Mouse (Mus musculus): ENCODE results near the gene Gm11042. TPM values are rescaled to one million over a fixed set of nuclear protein-coding genes. Genes with fewer than 3 reads are reported as not detected.

Gene Gm11042
- not detected for total RNA-seq (2021)
- long read RNA-seq, experiment 1, result 0 reads
- long read RNA-seq, experiment 2, result 0 reads

DNA sequence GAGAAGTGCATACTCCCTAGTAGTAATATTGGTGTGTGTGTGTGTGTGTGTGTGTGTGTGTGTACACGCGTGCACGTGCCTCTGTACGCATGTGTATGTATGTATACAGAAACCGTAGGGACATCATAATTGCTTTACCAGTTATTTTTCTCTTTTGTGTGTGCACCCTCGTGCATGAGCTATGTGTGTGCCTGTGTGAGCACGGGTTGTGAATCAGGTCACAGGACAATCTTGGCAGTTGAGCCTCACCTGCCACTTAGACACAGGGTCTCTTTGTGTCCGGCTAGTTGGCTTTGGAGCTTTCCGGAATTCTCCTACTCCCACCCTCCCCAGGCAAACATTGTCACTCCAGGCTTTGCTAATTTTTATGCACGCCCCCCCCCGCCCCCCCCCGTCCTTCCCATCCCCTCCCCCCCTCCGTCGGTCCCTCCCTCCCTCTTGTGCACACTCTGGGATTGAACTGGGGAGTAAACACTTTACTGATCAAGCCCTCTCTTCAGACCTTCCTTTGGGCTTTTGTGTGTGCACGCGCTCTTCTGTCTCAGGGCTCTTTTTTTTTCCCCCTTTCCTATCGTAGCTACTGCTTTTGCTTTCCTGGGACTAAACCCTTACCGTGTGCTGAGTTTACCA is at the start of gene Gm11042:
Gene Gm11042 (minus strand): TSS at position 51 of the 630 bp plus-strand sequence.
- no peak for DNase-seq (ENCODE audit: low spot score in 2 of 2)

DNA sequence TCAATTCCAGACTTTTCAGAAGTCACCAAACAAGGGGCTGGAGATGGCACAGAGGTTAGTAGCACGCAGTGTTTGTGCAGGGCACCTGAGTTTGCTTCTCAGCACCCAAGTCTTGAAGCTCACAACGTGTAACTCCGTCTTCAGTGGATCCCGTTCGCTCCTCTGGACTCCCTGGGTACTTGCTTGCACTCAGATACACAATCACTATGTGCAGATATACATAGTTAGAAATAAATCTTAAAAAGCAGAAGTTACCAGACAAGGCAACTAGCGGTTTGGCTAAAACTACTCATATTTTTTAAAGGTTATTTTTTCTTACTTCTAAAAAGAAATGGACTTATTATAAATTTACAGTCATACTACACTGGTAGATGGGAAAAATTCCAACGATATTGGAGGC is 48.3 kb upstream of the Gm11042 start:
- DNase-seq (ENCODE audit: low spot score in 2 of 2), result no peak

DNA sequence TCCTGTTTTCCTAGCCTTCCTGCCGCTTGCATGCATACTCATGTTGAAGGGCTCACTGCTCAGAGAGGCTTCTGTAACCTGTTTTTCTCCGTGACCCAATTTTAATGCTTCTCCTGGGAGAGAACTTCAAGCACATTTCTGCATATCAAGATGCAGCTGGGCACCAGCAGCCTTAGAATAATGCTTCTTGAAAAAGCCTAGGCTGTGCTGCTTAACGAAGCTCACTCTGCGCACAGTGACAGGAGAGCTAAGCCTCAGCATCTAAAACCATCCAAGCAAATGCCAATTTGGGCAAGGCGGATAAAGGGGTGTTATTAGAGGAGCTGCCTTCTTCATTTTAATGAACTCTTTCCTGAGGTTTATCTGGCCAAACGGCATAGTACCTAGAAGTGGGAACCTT is 46.9 kb upstream of the Gm11042 start:
- no peak for DNase-seq (ENCODE audit: low spot score in 2 of 2)

DNA sequence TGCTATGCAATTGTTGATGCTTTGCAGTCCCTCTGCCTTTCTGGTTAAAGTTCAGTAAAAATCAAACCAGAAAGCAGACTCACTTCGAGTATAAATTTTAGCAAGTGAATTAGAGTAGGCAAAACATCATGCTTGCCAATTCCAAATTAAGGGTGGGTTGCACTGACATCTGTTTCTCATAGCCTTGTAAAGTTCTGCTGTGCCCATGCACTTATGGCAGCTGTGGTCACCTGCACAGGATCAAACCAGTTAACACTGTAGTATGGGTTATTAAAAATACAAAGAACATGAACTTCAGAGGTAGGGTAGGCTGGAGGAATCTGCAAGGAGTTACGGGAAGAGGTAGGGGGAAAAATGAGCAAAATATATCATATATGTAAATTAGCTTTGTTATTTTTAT is 46.3 kb upstream of the Gm11042 start:
- no peak for DNase-seq (ENCODE audit: low spot score in 2 of 2)

DNA sequence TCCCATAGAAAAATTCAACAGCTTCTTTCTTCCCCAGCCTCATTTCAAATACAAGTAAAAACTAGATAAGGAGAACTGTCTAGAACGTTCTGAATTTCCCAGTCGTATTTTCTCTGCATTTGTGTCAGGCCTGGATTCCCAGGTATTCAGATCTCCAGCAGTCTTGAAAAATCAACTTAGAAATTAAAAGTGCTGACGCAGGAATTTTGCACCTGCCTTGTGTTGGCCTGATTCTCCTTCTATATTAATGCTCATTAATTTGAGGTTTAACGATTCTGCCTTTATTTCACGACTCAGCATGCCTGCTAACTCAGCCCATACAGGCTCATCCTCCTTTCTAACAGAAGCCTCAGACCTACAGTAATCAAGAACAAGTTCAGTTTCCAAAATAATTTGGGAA is 43.6 kb upstream of the Gm11042 start:
- no peak for DNase-seq (ENCODE audit: low spot score in 2 of 2)

DNA sequence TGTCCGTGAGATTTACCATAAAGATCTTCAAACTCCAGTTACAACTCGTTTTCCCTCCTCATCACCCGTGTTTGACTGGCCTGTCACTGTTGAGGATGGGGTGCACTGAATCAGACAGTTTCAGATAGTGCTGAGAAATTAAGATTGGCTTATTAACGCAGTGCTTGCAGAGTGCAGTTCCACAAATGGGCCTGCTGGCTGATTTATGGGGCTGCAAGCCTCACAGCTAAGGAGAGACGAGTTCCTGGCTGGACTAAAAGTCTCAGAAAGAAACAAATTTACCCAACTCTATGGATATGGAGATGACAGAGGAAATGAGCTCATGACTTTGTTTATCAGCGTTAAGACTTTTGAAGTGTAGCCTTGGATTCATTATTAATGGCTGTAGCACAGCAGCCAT is 41.6 kb upstream of the Gm11042 start:
- DNase-seq (ENCODE audit: low spot score in 2 of 2), result no peak

GRCm38 (mm10) chr12:74342720-74343119 is 26.5 kb upstream of the Gm11042 start:
- DNase-seq (ENCODE audit: low spot score in 2 of 2), result no peak

DNA sequence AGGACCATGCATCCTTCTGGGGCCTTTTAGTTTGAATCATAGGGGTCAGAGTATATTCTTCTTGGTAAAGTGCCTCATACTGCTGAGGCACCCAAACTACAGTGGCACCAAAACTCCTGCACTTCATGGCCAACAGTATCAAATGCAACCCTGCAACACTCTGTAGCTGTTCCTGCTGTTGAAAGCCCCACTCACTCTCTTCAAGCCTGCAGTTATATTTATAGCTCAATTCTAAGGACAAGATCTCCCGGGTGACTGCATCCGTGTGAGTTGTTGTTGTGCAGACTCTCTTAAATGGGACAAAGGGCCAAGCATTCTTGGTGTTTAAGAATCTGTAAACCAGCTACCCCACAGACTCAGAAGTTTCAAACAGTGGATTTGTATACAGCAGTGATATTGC is 23.9 kb upstream of the Gm11042 start:
- no peak for DNase-seq (ENCODE audit: low spot score in 2 of 2)

DNA sequence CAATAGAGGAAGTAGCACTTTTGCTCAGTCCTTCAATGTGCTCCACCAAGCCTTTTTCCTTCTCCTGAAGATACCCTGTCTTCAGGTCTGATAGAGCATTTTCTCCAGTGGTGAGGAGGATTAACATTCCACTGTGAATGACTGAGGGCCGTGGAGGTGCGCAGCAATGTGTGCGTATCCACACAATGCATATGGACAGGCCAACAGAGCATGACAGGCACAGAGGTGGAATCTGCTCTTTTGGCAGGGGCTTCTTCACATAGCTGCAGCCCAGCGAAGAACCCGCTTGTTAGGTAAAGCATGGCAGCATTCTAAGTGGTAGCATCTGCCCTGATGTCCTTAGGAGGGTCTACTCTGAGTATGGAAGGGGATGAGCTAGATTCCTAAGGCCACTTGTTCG is 17.5 kb upstream of the Gm11042 start:
- no peak for DNase-seq (ENCODE audit: low spot score in 2 of 2)

GRCm38 (mm10) chr12:74333016-74333415 is 16.8 kb upstream of the Gm11042 start:
- peak; percentile 43 to 46 for DNase-seq (ENCODE audit: low spot score in 2 of 2)

- DNase-seq (ENCODE audit: low spot score in 2 of 2), result no peak
These were observed 13.6 kb upstream of the Gm11042 start for GRCm38 (mm10) chr12:74329759-74330158.

DNA sequence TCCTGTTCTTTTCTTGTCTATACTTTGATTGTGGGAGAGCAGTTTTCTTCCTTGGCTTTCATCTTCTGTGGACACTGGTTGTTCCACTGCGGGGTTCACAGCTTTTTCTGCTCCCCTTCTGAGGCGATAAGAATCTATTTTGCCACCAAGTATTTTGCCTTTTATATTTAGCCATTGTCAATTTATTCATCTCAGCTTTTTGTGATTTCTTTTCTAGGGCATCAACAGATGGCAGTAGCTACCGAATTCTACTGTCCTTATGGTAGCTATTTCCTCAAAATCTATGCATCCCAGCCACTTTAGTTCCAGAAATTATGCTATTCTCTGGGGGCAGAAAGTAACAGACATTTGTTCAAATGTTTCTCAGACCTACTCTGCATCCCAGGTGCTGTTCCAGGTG is 10.4 kb upstream of the Gm11042 start:
- no peak for DNase-seq (ENCODE audit: low spot score in 2 of 2)

- DNase-seq (ENCODE audit: low spot score in 2 of 2), result no peak
These were observed 5.8 kb upstream of the Gm11042 start for GRCm38 (mm10) chr12:74321981-74322380.

DNA sequence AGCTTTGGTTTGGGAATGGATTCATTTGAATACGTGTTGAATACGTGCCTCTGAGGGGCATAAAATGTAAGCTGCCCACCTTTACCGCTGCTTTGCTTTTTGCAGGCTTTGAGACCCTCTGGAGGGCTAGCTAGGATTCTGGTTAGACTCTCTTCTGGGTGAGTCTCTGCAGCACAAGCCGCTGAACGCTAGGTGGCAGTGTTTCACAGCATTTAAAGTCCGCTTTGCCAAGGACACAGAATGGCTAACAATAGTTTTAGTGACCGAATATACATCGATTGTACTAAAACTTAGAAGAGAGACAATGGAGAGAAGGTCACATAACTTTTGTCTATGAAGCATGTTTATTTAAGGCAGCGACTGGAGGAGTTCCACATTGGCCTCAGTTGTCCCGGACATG is 4.1 kb upstream of the Gm11042 start:
- DNase-seq (ENCODE audit: low spot score in 2 of 2), result peak in 1 of 2 experiments; percentile 26

- DNase-seq (ENCODE audit: low spot score in 2 of 2), result peak; percentile 7 to 37
These were observed 980 bp upstream of the Gm11042 start for GRCm38 (mm10) chr12:74316989-74317759.

DNA sequence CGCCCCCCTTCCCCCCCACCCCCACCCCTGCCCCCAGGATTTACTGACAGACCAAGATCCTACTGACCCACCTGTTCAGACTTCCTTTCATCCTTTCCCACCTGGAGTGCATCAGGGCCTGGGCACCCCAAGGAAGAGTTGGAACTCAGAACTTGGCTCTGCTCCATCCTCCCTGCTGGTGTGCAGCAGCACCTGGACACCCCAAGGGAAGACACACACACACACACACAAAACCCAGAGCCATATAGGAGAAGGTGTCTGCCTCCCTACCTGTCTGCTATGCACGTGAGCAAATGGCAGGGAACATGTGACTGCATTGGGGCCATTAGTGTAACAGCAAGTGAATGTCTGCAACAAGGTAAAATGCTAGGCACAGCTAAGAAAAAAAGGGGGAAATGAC is 973 bp downstream of the Gm11042 start:
- no peak for DNase-seq (ENCODE audit: low spot score in 2 of 2)

DNA sequence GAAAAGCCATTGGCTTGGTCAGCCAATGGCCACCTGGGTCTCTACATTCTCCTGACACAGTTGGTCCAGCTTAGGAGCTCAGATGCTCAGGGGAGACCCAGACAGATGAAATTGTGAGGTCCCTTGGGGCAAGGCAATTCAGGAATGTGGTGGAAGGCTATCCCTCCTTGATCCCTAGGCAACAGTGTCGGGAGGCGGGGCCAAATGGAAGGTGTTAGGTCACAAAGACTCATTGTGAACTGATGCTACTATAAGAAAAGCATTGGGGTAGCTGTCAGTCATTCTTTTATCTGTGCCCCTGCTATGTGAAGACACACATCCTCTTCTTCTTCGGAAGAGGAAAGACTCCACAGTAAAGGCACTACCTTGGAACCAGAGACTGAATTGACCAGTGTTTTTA is 3.6 kb downstream of the Gm11042 start:
- no peak for DNase-seq (ENCODE audit: low spot score in 2 of 2)

DNA sequence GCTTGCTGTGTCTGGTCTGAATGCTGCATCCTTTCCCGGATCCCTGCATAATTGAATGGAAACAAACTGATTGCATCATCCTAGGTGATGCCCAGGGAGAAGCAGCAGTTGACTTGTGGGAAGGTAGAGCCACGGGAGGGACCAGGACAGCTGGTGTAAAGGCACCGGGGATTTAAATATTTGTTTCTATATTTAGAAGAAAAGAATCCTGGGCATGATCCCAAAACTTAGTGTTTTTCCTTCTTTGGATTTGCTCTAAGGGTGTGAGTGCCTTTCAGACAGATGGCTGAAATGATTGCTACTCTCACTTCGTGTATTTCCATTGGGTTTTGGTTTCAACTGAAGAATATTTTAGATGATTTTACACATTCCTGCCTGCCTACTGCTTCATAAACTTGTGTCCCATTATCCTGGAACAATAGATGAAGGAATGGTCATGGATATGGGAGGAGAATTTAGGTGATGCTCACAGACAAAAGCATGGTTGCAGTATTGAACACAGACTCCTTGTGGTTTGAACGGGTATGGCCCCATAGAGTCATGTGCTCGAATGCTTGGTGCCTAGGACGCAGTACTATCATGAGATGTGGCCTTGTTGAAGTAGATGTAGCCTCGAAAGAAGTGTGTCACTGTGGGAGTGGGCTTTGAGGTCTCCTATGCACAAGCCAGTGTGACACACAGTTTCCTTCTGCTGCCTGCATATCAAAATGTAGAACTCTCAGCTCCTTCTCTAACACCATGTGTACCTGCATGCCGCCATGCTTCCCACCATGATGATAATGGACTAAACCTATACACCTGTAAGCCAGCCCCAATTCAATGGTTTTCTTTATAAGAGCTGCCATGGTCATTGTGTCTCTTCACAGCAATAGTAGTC is 12.5 kb downstream of the Gm11042 start:
- DNase-seq (ENCODE audit: low spot score in 2 of 2), result no peak

GRCm38 (mm10) chr12:74301559-74301958 is 14.6 kb downstream of the Gm11042 start:
- DNase-seq (ENCODE audit: low spot score in 2 of 2), result no peak

DNA sequence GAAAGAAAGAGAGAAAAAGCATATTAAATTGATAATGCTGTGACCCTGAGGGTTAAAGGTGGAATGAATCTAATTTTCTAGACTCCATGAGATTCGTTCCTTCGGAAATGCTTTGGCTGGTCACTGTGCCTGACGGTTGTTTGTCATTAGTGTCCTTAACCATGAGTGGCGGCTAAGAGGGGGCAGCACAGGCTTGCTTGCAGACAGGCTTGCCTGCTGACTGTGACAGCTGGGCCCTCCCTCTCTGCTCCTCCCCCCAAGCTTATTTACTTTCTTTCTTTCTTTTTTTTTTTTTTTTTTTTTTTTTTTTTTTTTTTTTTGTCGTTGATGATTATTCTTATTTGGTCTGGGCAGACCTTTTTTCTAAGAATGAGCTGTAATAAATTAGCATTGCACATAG is 19.8 kb downstream of the Gm11042 start:
- no peak for DNase-seq (ENCODE audit: low spot score in 2 of 2)

DNA sequence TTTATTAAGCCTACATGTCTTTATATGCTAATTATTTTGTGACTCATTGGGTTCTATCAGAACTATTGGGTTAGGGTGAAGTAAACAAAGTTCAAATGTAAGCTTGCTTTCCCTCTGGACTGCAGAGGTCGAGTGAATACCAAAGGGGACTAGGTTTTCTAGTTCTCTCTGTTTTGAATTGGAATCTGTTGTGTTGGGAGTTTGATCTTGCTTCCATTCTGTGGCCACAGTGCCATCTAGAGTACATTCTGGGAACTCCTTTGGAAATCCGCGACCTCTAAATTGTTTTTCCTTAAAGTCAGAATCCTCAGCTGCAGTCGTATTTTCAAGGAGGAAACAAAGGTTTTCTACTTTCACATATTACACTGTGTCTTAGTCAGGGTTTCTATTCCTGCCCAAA is 22.6 kb downstream of the Gm11042 start:
- DNase-seq (ENCODE audit: low spot score in 2 of 2), result no peak

- no peak for DNase-seq (ENCODE audit: low spot score in 2 of 2)
These were observed 25.2 kb downstream of the Gm11042 start for GRCm38 (mm10) chr12:74290983-74291382.
